In genomic region chr17:56615792-56616191, GRCm38 (mm10) we compare ENCODE assay signal across 1 mouse cellular context.
TF ChIP-seq lines count a peak whose summit lies in the region.

No protein-coding gene starts in this region.

TF ChIP-seq in MEL, 35 proteins besides CTCF, POLR2A, EP300 and RAD21 (continued from another document):
- TF ChIP-seq ETS1 (IDR thresholded peaks at IDR 0.05; ENCODE audit: low read depth, low read length) (no peak), HCFC1 (IDR thresholded peaks at IDR 0.05; ENCODE audit: low read depth, low read length) (no peak)
TF ChIP-seq in MEL: peak in this region for 0.
